Comparison of ENCODE assay signal across 11 mouse cellular contexts in the genomic region with DNA sequence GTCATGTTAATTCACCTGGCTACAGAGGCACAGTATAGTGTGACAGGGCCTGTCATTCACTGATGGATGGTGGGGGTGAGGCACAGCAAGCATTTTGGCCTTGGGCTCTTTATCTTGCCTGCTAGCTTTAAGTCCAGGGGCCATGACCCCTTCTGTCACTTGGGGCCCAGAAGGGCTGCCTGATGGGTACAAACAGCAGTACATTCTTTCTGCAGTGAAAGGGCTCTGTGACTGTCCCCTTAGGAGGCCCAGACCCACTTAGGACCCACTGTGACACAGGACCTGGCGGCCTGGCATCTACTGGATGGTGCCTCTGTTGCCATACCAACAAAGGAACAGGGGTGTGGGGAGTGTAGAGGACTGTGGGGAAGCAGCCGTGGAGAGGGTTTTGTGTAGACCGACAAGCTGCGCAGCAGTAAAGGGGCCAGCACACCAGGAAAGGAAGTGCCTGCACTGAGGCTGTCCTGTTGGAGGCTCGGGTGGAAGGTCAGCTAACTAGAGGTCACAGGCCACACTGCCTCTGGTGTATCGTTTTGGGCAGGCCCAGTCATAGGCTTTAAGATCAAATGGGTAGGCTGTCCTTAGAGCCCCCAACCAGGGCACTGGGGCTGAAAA. TPM values are rescaled to one million over a fixed set of nuclear protein-coding genes. Genes with fewer than 3 reads are reported as not detected.
DNase-seq lines count a peak whose midpoint lies in the region; ATAC-seq lines count a peak whose summit lies in the region.
"Had no signal": no experiment of that assay in that cellular context is flagged by ENCODE, and none has a peak within 500 bp of the region (broad histone marks: within the 10 kb centered on the region; RNA-seq: fewer than 3 reads in every experiment).

No protein-coding gene starts in this region.

- no peak overlapping the region for H3K9ac ChIP-seq in intestine, embryonic 16.5 days (ENCODE audit: low read depth, low read length)
- H3K9ac ChIP-seq in intestine, embryonic 15.5 days, result no peak overlapping the region
- peak overlapping the region; percentile 21 for H3K9ac ChIP-seq in liver, embryonic 16.5 days (ENCODE audit: low read depth, low read length)

- no peaks in the 10 kb centered on the region for H3K9me3 ChIP-seq in erythroblast, embryonic 14.5 days (ENCODE audit: control insufficient read depth, low read length)
- no peaks in the 10 kb centered on the region for H3K9me3 ChIP-seq in intestine, embryonic 16.5 days (ENCODE audit: control insufficient read depth, low read length)
- no peaks in the 10 kb centered on the region for H3K9me3 ChIP-seq in intestine, embryonic 15.5 days
- no peaks in the 10 kb centered on the region for H3K9me3 ChIP-seq in liver, embryonic 16.5 days (replicated peaks; ENCODE audit: control insufficient read depth, low read length)

- peaks cover 71% of the 10 kb centered on the region for H3K36me3 ChIP-seq in erythroblast, embryonic 14.5 days (ENCODE audit: control insufficient read depth)
- no peaks in the 10 kb centered on the region for H3K36me3 ChIP-seq in intestine, embryonic 16.5 days (ENCODE audit: control insufficient read depth, insufficient read depth, low read length)
- H3K36me3 ChIP-seq in intestine, embryonic 15.5 days, result no peaks in the 10 kb centered on the region
- H3K36me3 ChIP-seq in liver, embryonic 16.5 days (ENCODE audit: control insufficient read depth, insufficient read depth), result no peaks in the 10 kb centered on the region

- ATAC-seq in erythroblast, adult 5-6 weeks (replicated peaks; ENCODE audit: low FRiP score, poor library complexity, severe bottlenecking), result no peak
- ATAC-seq in intestine, embryonic 16.5 days, result 0 out of 2 replicates have a peak, but pooled peaks have one; percentile 2
- no peak for ATAC-seq in intestine, embryonic 15.5 days
- ATAC-seq in liver, embryonic 16.5 days (ENCODE audit: low read depth), result no peak
- ATAC-seq: inflammation-experienced regulatory T-cells, adult 6 months had no signal

- H3K4me2 ChIP-seq in intestine, embryonic 16.5 days (ENCODE audit: low read depth, low read length), result no peak overlapping the region
- no peak overlapping the region; the same call in 1 of the 2 replicates for H3K4me2 ChIP-seq in intestine, embryonic 15.5 days (replicated peaks)
- H3K4me2 ChIP-seq in liver, embryonic 16.5 days (ENCODE audit: low read depth, low read length), result peak overlapping the region; percentile 48; the same call in 1 of the 2 replicates

- peak overlapping the region; percentile 21 for H3K4me3 ChIP-seq in erythroblast, embryonic 14.5 days (replicated peaks)
- no peak overlapping the region for H3K4me3 ChIP-seq in intestine, embryonic 16.5 days (ENCODE audit: low read length)
- H3K4me3 ChIP-seq in intestine, embryonic 15.5 days (replicated peaks), result no peak overlapping the region
- H3K4me3 ChIP-seq in liver, embryonic 16.5 days (ENCODE audit: low read depth, low read length), result no peak overlapping the region

- H3K27ac ChIP-seq in intestine, embryonic 16.5 days (ENCODE audit: low read length), result no peak overlapping the region
- H3K27ac ChIP-seq in intestine, embryonic 15.5 days, result no peak overlapping the region
- peak overlapping the region; percentile 18; the same call in 1 of the 2 replicates for H3K27ac ChIP-seq in liver, embryonic 16.5 days (ENCODE audit: low read length)

- H3K27me3 ChIP-seq in erythroblast, embryonic 14.5 days (ENCODE audit: control insufficient read depth), result no peaks in the 10 kb centered on the region
- no peaks in the 10 kb centered on the region for H3K27me3 ChIP-seq in intestine, embryonic 16.5 days (replicated peaks; ENCODE audit: control insufficient read depth, insufficient read depth, low read length)
- H3K27me3 ChIP-seq in intestine, embryonic 15.5 days (replicated peaks), result no peaks in the 10 kb centered on the region
- H3K27me3 ChIP-seq in liver, embryonic 16.5 days (ENCODE audit: control insufficient read depth, insufficient read depth, low read depth, low read length), result no peaks in the 10 kb centered on the region

- H3K4me1 ChIP-seq in erythroblast, embryonic 14.5 days (ENCODE audit: control insufficient read depth), result peaks cover 98% of the 10 kb centered on the region
- H3K4me1 ChIP-seq in intestine, embryonic 16.5 days (ENCODE audit: control insufficient read depth, insufficient read depth, low read length), result peaks cover 85% of the 10 kb centered on the region
- H3K4me1 ChIP-seq in intestine, embryonic 15.5 days (replicated peaks), result peaks cover 96% of the 10 kb centered on the region
- peaks cover 70% of the 10 kb centered on the region for H3K4me1 ChIP-seq in liver, embryonic 16.5 days (ENCODE audit: control insufficient read depth, low read depth, low read length)

- DNase-seq in embryo, embryonic 9.5 days (ENCODE audit: extremely low spot score), result peak; percentile 73
- DNase-seq in yolk sac, embryonic 10.5 days (ENCODE audit: low spot score), result no peak
- DNase-seq in natural killer cell, adult 2 months (ENCODE audit: low spot score in 2 of 2), result no peak
- DNase-seq: adrenal gland, postnatal 36 days; cerebellum, postnatal 10 days had no signal

- 38% methylated on average over 6 of the region's 6 CpGs for WGBS in intestine, embryonic 16.5 days
- WGBS in intestine, embryonic 15.5 days, result 39% methylated on average over 6 of the region's 6 CpGs
- WGBS in liver, embryonic 16.5 days (ENCODE audit: insufficient replicate concordance), result 39% methylated on average over 6 of the region's 6 CpGs

RNA-seq across cellular contexts. Expression of gene Shb, which starts 38.4 kb away (rescaled TPM):
- polyA plus RNA-seq in erythroblast, embryonic 14.5 days (2012), result 12.8 and 15.2 TPM in 2 replicates
- not detected in 2 replicates for total RNA-seq in erythroblast, adult 5-6 weeks (2015; ENCODE audit: low replicate concordance)
- 0.68 and 0.84 TPM in 2 replicates for total RNA-seq in erythroblast, adult 5-6 weeks (2017; ENCODE audit: low replicate concordance)
- polyA plus RNA-seq in intestine, embryonic 16.5 days (2015; fragmentation: Nextera tagmentation; extraction: Ambion mirVana), result 1.5 and 2.7 TPM in 2 replicates
- 4.0 and 4.8 TPM in 2 replicates for polyA plus RNA-seq in intestine, embryonic 15.5 days (2015; fragmentation: Nextera tagmentation; extraction: Ambion mirVana)
- 1.4 and 1.5 TPM in 2 replicates for polyA plus RNA-seq in liver, embryonic 16.5 days (2015; fragmentation: Nextera tagmentation; extraction: Ambion mirVana)
